Mouse (Mus musculus) G1E (cell line): ENCODE measurements around the gene Gngt2.

ENCODE experiments used
- CTCF ChIP-seq: IDR thresholded peaks from 2 replicates; pipeline ENCODE4 v1.5.1; 2012; ENCODE audit warnings: low read depth, low read length, inconsistent platforms, mixed read lengths
- GATA1 ChIP-seq: IDR thresholded peaks from 2 replicates; pipeline ENCODE4 v1.6.1; 2012; ENCODE audit warnings: borderline replicate concordance, low read length, inconsistent platforms, mixed read lengths
- GATA2 ChIP-seq: IDR thresholded peaks from 2 replicates; pipeline ENCODE4 v1.6.1; 2012; ENCODE audit warnings: low read depth, low read length, inconsistent platforms, borderline replicate concordance
- POLR2AphosphoS5 ChIP-seq: IDR thresholded peaks from 2 replicates; pipeline ENCODE4 v1.6.1; 2012; ENCODE audit warnings: low read depth, low read length, inconsistent platforms; ENCODE audit not compliant: insufficient replicate concordance
- TAL1 ChIP-seq: conservative IDR thresholded peaks from 2 replicates; pipeline ENCODE4 v1.6.1; 2012; ENCODE audit warnings: low read depth, low read length, inconsistent platforms, mixed read lengths

DNA sequence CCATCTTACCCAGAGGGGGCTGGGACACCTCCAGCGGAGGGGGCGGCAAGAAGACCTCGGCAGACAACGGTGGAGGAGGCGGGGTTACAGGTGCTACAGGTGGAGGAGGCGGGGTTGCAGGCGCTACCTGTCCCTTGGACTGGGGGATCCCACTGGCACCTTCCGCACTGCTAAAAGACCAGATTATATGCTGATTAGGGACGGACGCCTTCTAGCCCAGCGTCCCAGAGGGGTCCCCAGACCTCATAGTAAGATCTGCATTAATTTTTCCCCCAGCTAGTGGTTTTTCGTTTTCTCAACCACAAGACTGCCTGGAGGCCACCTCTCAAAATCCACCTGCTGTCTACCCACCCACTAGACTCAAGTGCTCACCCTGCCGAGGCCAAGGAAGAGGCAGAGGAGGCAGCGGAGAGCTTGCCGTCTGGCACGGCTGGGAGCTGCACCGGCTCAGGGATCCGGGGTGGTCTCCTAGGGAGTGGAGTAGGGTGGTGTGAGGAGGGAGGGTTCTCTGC lies 3.3 kb upstream of the Gngt2 start:
- TF ChIP-seq GATA1 (no peak), CTCF (no peak), TAL1 (no peak), POLR2AphosphoS5 (no peak), GATA2 (no peak)
